Mouse (Mus musculus) myocyte (in vitro differentiated cells): Measurements from ENCODE around the gene Hdac9. TPM values are rescaled to one million over a fixed set of nuclear protein-coding genes. Genes with fewer than 3 reads are reported as not detected.

Experiments
- H3K27me3 ChIP-seq: one replicate; pipeline ENCODE4 v1.6.1; 2011; ENCODE audit not compliant: control insufficient read depth, insufficient read depth, insufficient read length
- H3K36me3 ChIP-seq: one replicate; pipeline ENCODE4 v1.6.1; 2011; ENCODE audit not compliant: control insufficient read depth, insufficient read depth
- H3K4me2 ChIP-seq: one replicate; pipeline ENCODE4 v1.6.1; 2011; ENCODE audit warnings: low read depth, control low read depth
- H3K4me3 ChIP-seq: one replicate; pipeline ENCODE4 v1.5.1; 2011; ENCODE audit warnings: mild to moderate bottlenecking, control low read depth, moderate library complexity
- H3K79me2 ChIP-seq: one replicate; pipeline ENCODE4 v1.6.1; 2011; ENCODE audit not compliant: control insufficient read depth, insufficient read depth
- H3ac ChIP-seq: one replicate; pipeline ENCODE4 v1.6.1; 2011; ENCODE audit not compliant: control insufficient read depth, insufficient read length
- CEBPB ChIP-seq: IDR thresholded peaks from 2 replicates; pipeline ENCODE4 v1.6.1; 2011; ENCODE audit warnings: mild to moderate bottlenecking, moderate library complexity; ENCODE audit not compliant: poor library complexity, insufficient read depth, severe bottlenecking
- E2F4 ChIP-seq: IDR thresholded peaks from one replicate; pipeline ENCODE4 v1.6.1; 2011; ENCODE audit warnings: mild to moderate bottlenecking, control low read depth, moderate library complexity; ENCODE audit not compliant: insufficient read depth
- MAX ChIP-seq: IDR thresholded peaks from one replicate; pipeline ENCODE4 v1.6.1; 2011; ENCODE audit warnings: low read depth, mild to moderate bottlenecking, control low read depth
- MYOD1 ChIP-seq, 3 experiments: IDR thresholded peaks; one replicate each; pipeline ENCODE4 v1.6.1; 2011; ENCODE audit warnings: control low read depth in 2 of 3, low read depth in 2 of 3, mild to moderate bottlenecking in 2 of 3, moderate library complexity in 1 of 3; ENCODE audit not compliant: insufficient read length in 2 of 3, control insufficient read depth in 1 of 3
- MYOG ChIP-seq, 3 experiments: IDR thresholded peaks; one replicate each; pipeline ENCODE4 v1.6.1; 2011; ENCODE audit warnings: control low read depth in 2 of 3, low read depth in 2 of 3, mild to moderate bottlenecking in 2 of 3; ENCODE audit not compliant: insufficient read length in 2 of 3, control insufficient read depth in 1 of 3, insufficient read depth in 1 of 3
- POLR2A ChIP-seq: IDR thresholded peaks from one replicate; pipeline ENCODE4 v1.6.1; 2011; ENCODE audit warnings: low read depth, mild to moderate bottlenecking, control low read depth, moderate library complexity; ENCODE audit not compliant: insufficient read length
- POLR2AphosphoS2 ChIP-seq: IDR thresholded peaks from one replicate; pipeline ENCODE4 v1.6.1; 2011; ENCODE audit warnings: low read depth, control low read depth; ENCODE audit not compliant: insufficient read length
- REST ChIP-seq: IDR thresholded peaks from one replicate; pipeline ENCODE4 v1.6.1; 2011; ENCODE audit warnings: mild to moderate bottlenecking, control low read depth, moderate library complexity; ENCODE audit not compliant: insufficient read depth, insufficient read length
- SRF ChIP-seq: IDR thresholded peaks from one replicate; pipeline ENCODE4 v1.6.1; 2011; ENCODE audit warnings: low read depth; ENCODE audit not compliant: control insufficient read depth, insufficient read length
- TCF12 ChIP-seq: IDR thresholded peaks from one replicate; pipeline ENCODE4 v1.6.1; 2011; ENCODE audit warnings: mild to moderate bottlenecking, control low read depth; ENCODE audit not compliant: poor library complexity, insufficient read depth, severe bottlenecking
- TCF3 ChIP-seq: IDR thresholded peaks from one replicate; pipeline ENCODE4 v1.6.1; 2011; ENCODE audit warnings: low read depth, control low read depth; ENCODE audit not compliant: insufficient read length
- USF1 ChIP-seq: IDR thresholded peaks from one replicate; pipeline ENCODE4 v1.6.1; 2011; ENCODE audit warnings: low read depth, mild to moderate bottlenecking, control low read depth, moderate library complexity
- polyA plus RNA-seq: library from polyadenylated mRNA; unstranded; fragments of >200 nt; fragmentation: generic; extraction: Trizol; gene quantifications from one replicate; pipeline ENCODE4 v1.2.1, GENCODE M21; 2012; ENCODE audit warnings: missing spikeins

Hdac9 gene
- polyA plus RNA-seq, 1 experiment: 0.47 TPM

DNA sequence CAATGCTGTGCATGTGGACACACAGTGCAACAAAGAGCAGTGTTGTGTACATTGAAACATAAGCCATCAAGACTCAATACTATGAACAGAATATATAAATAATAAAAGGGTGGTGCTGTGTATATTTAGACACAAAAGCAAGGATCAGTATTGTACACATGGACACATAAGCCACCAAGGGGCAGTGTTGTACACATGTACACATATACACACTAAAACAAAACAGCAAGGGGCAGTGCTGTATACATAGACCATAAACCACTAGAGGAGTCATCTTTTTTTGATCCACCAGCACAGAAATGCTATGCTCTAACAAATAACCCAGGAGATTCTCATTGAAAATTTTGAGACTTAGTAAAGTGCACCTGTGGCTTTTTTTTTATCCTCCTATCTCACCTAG, 255.5 kb downstream of the Hdac9 start:
- Histone ChIP-seq H3K4me2 (no peak overlapping the region), H3K4me3 (no peak overlapping the region), H3K36me3 (no peaks in the 10 kb centered on the region), H3K79me2 (no peaks in the 10 kb centered on the region), H3K27me3 (peaks cover 4% of the 10 kb centered on the region), H3ac (no peak overlapping the region)
- TF ChIP-seq MYOG (IDR thresholded peaks at IDR 0.05; ENCODE audit: control insufficient read depth in 1 of 3, insufficient read depth in 1 of 3, insufficient read length in 2 of 3, low read depth in 2 of 3): no peak
- TF ChIP-seq CEBPB: no peak
- TF ChIP-seq POLR2AphosphoS2: no peak
- no peak for TF ChIP-seq REST
- TF ChIP-seq USF1: no peak
- no peak for TF ChIP-seq SRF
- TF ChIP-seq MYOD1 (IDR thresholded peaks at IDR 0.05; ENCODE audit: control insufficient read depth in 1 of 3, insufficient read length in 2 of 3, low read depth in 2 of 3): no peak
- no peak for TF ChIP-seq MAX
- no peak for TF ChIP-seq TCF12
- TF ChIP-seq E2F4: no peak
- TF ChIP-seq POLR2A: no peak
- no peak for TF ChIP-seq TCF3

DNA sequence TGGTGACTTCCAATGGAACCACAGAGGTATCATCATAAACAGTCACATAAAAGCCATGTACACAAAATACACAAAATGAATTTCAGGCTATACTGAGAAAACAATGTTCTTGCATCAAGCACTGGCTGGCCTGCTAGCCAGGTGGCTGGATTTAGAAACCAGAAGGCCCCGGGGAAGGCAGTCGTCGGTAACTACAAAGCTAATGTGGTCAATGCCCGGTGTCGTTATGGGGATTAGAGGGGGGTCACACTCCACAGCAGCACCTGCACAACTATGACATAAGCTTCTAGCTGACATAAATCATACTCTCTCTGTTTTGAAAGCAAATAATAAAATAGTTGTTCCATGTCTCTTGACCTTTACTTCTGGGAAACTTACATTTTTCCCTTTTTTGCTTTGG, 256.9 kb downstream of the Hdac9 start:
- TF ChIP-seq POLR2A: no peak
- no peak for TF ChIP-seq CEBPB
- TF ChIP-seq MAX: no peak
- no peak for TF ChIP-seq POLR2AphosphoS2
- no peak for TF ChIP-seq SRF
- Histone ChIP-seq H3K36me3 (no peaks in the 10 kb centered on the region), H3ac (no peak overlapping the region)

DNA sequence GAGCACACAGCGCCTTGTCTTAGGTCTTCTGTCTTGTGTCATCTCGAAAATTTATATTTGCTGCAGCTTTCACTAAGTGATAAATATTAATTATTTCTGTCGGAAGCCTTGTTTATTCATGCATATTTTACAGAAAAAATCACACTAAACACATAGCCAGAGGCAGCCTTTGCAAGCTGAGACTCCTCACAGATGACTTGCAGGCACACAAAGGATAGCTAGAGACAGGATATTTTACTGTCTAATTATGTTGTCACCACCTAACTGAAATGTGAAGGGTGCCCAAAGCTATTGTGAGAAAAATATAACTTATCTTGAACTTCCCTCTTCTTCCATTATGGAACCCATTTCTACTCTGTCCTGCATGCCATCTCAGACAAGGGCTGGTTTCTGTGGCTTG, 258.3 kb downstream of the Hdac9 start:
- H3K79me2 ChIP-seq: no peaks in the 10 kb centered on the region

More for the DNA sequence above, 256.9 kb downstream of the Hdac9 start:
- no peaks in the 10 kb centered on the region for H3K79me2 ChIP-seq
- no peak overlapping the region for H3K4me2 ChIP-seq
- no peak overlapping the region for H3K4me3 ChIP-seq
- peaks cover 4% of the 10 kb centered on the region for H3K27me3 ChIP-seq

DNA sequence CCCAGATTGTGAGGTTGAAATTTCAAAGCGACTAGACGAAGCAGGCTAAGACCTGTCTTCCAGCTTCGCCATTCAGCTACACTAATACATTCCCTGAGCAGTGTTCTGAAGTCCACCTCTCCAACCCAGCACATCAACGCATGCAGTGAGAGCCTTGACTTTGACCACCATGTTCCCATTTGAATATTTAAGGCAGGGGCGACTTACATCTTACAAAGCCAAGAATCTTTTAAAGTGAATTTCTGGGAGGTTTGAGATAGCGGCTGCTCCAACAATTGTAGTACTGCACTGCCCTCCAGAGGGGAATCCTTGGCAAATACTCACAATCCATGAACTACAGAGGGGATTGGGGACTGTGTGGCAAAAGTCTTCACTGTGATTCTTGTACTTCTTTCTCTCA, 258.8 kb downstream of the Hdac9 start:
- TF ChIP-seq CEBPB (no peak), MYOG (IDR thresholded peaks at IDR 0.05; ENCODE audit: control insufficient read depth in 1 of 3, insufficient read depth in 1 of 3, insufficient read length in 2 of 3, low read depth in 2 of 3) (no peak), MAX (no peak), MYOD1 (IDR thresholded peaks at IDR 0.05; ENCODE audit: control insufficient read depth in 1 of 3, insufficient read length in 2 of 3, low read depth in 2 of 3) (no peak), POLR2AphosphoS2 (no peak), E2F4 (no peak), POLR2A (no peak), USF1 (no peak), TCF3 (no peak), REST (no peak), TCF12 (no peak), SRF (no peak)
- H3K36me3 ChIP-seq: no peaks in the 10 kb centered on the region
- no peak overlapping the region for H3ac ChIP-seq
- H3K4me2 ChIP-seq: no peak overlapping the region
- no peak overlapping the region for H3K4me3 ChIP-seq
- peaks cover 4% of the 10 kb centered on the region for H3K27me3 ChIP-seq
- no peaks in the 10 kb centered on the region for H3K79me2 ChIP-seq

More for the DNA sequence above, 258.3 kb downstream of the Hdac9 start:
- Histone ChIP-seq H3K4me2 (no peak overlapping the region), H3ac (no peak overlapping the region), H3K27me3 (peaks cover 4% of the 10 kb centered on the region), H3K4me3 (no peak overlapping the region), H3K36me3 (no peaks in the 10 kb centered on the region)
- TF ChIP-seq MAX (no peak), TCF12 (no peak), POLR2AphosphoS2 (no peak), MYOG (IDR thresholded peaks at IDR 0.05; ENCODE audit: control insufficient read depth in 1 of 3, insufficient read depth in 1 of 3, insufficient read length in 2 of 3, low read depth in 2 of 3) (no peak), SRF (no peak), MYOD1 (IDR thresholded peaks at IDR 0.05; ENCODE audit: control insufficient read depth in 1 of 3, insufficient read length in 2 of 3, low read depth in 2 of 3) (no peak)

DNA sequence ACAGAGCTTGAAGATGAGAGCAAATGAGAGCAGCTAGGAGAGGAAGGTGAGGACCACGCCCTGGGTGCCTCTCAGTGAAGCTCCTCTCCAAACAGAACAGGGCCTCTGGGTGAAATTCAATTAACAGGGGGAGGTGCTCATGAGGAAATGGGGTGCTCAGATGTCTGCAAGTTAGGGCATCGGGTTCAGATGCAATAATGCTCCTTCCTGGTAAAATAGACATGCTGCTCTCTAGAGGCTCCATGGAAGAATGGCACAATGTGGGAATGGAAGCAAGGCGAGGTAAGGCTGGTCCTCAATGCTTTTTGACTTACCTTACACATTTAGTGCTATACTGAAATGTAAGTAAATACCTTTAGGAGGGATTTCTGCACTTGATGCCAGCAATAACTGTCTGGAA, 263.3 kb downstream of the Hdac9 start:
- TF ChIP-seq MYOG (IDR thresholded peaks at IDR 0.05; ENCODE audit: control insufficient read depth in 1 of 3, insufficient read depth in 1 of 3, insufficient read length in 2 of 3, low read depth in 2 of 3): no peak
- TF ChIP-seq REST: no peak
- TF ChIP-seq USF1: no peak
- TF ChIP-seq CEBPB: no peak
- TF ChIP-seq SRF: no peak
- TF ChIP-seq MYOD1 (IDR thresholded peaks at IDR 0.05; ENCODE audit: control insufficient read depth in 1 of 3, insufficient read length in 2 of 3, low read depth in 2 of 3): no peak
- TF ChIP-seq TCF3: no peak
- no peak for TF ChIP-seq MAX
- TF ChIP-seq TCF12: no peak
- TF ChIP-seq E2F4: no peak
- no peak for TF ChIP-seq POLR2AphosphoS2
- no peak for TF ChIP-seq POLR2A
- no peaks in the 10 kb centered on the region for H3K79me2 ChIP-seq
- no peak overlapping the region for H3ac ChIP-seq
- no peaks in the 10 kb centered on the region for H3K27me3 ChIP-seq
- no peaks in the 10 kb centered on the region for H3K36me3 ChIP-seq
- no peak overlapping the region for H3K4me3 ChIP-seq
- no peak overlapping the region for H3K4me2 ChIP-seq
